Mouse (Mus musculus) G1E (cell line): Measurements from ENCODE around the gene Arf6.

Experiments
- CTCF ChIP-seq: IDR thresholded peaks from 2 replicates; pipeline ENCODE4 v1.5.1; 2012; ENCODE audit warnings: low read depth, low read length, inconsistent platforms, mixed read lengths
- GATA1 ChIP-seq: IDR thresholded peaks from 2 replicates; pipeline ENCODE4 v1.6.1; 2012; ENCODE audit warnings: borderline replicate concordance, low read length, inconsistent platforms, mixed read lengths
- GATA2 ChIP-seq: IDR thresholded peaks from 2 replicates; pipeline ENCODE4 v1.6.1; 2012; ENCODE audit warnings: low read depth, low read length, inconsistent platforms, borderline replicate concordance
- POLR2AphosphoS5 ChIP-seq: IDR thresholded peaks from 2 replicates; pipeline ENCODE4 v1.6.1; 2012; ENCODE audit warnings: low read depth, low read length, inconsistent platforms; ENCODE audit not compliant: insufficient replicate concordance
- TAL1 ChIP-seq: conservative IDR thresholded peaks from 2 replicates; pipeline ENCODE4 v1.6.1; 2012; ENCODE audit warnings: low read depth, low read length, inconsistent platforms, mixed read lengths

GRCm38 (mm10) chr12:69372731-69373331 is 881 bp downstream of the Arf6 start:
- TF ChIP-seq CTCF (no peak), GATA1 (no peak), TAL1 (no peak), POLR2AphosphoS5 (no peak), GATA2 (no peak)
